Mouse (Mus musculus): ENCODE measurements around the gene Pde6h. TPM values are rescaled to one million over a fixed set of nuclear protein-coding genes. Genes with fewer than 3 reads are reported as not detected.

Pde6h gene
- polyA plus RNA-seq, 2 experiments from 2014 or later: 0.05 TPM; not detected in 1

DNA sequence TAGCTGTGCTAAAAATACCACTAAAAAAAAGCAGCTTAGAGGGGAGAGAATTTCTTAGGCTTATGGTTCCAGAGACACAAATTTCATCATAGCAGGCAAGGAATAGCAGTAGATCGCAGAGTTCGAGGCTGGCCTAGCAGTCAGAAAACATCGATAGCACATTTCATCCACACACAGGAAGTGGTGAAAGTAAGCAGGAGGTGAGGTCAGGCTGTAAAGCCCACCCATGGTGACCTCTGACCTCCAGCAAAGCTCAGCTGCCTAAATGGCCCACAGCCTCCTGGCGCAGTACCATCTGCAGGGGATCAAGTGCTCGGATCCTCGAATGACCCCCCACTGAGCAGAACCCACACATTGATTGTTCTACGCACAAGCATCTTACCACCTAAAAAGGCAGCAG lies 59.6 kb downstream of the Pde6h start:
- ATAC-seq: no peak

DNA sequence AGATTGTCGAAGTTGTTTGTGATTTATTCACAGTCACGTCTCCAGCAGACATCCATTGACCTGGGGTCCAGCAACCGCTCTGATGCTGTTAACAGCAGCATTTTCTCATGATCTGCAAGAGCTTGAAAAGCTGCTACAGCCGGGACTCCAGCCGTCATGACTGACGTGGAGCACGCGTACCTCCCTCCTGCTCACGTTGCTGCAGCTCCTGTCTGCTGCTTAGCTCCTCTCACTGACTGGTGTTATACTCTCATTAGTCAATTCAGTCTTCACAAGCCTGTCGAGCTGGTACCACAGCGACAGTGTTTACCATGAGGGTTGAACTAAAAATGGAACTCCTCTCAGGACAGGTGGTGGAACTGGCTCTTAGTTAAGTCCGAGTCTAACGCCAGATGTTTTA lies 62.4 kb downstream of the Pde6h start:
- ATAC-seq: no peak

DNA sequence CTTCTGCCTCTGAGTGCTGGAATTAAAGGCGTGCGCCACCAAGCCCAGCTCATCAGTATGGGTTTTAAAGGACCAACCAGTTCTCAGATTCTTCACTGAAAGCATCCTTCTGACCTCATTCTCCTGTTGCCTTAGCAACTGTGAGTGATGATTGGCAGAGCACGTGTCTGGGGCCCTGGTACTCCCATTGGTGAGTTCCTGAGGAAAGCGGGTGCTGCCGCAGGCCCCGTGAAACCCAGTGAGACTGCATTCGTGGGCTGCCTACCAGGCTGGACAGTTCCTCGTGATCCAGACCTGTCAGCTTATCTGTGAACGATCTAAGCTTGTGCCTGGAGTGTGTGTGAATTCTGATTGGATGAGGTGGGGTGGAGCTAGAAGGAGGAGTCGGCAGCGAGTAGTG lies 63.1 kb downstream of the Pde6h start:
- no peak for ATAC-seq

DNA sequence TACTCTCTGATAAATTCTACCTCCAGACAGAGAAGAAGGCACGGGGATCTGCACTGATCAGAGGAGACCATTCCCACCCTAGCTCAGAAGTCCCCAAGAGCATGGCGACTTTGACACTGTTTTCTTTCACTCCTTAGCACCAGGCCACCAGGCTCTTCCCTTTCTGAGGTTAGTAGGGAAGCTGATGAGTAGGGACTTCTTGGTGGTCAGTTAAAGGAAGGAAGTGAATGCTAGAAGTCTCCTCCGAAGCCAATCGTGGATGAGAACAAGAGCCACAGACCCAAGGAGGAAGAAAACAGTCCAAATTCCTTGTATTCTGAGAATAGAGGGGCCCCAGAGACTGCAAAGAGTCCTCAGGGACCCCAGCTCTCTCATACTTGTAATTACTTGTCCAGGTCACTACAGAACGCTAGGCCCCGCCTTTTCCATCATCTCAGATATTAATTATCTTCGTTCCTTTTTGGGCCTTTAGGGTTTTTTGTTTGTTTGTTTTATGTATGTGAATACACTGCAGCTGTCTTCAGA lies 65.0 kb downstream of the Pde6h start:
- no peak for ATAC-seq

DNA sequence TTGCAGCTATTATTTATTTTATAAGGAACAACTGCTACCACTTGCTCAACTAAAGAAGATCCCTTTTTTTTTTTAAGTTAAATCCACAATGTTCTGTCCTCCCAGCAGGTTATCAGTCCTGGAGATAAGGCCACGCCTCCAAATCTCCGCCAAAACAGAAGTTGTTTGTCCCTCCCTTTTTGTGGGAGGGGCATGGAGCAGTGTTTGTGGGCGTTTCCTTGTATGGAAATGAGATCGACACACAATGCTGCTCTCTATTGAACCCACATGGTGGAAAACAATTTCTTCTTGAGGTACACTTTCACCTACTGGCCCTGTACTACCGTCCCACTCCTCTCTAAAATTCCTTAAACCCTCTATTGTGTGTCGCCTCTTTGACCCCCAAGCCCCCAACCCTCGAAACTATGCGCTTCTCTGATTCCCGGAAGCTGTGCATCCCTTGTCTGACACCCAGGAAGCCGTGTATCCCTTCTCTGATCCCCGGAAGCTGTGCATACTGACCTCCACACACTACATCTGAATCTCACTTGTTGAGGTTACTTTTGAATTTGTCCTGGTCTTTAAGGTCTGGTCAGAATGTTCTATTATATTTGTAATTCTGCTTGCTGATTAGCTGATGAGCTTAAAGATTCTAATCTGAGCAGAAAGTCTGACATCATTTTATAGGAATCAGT lies 66.3 kb downstream of the Pde6h start:
- ATAC-seq: no peak

DNA sequence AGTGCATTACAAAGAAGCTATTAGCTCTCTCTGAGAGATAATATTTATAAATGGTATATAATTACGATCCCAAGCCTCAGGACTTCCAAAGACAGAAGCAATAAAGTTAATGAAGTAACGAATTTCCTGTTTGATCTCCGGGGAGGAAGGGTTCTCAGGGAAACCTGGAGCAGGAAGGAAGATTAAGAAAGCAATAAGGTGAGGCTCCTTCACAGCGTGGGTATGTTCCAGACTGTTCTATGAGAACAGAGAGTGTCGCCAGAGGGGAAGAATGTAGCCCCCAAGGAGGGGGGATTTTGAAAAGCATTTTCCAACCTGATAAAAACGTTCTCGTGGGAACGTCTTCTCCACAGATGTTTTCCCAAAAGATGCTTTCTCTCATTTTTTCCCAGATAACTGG lies 66.9 kb downstream of the Pde6h start:
- ATAC-seq: no peak

DNA sequence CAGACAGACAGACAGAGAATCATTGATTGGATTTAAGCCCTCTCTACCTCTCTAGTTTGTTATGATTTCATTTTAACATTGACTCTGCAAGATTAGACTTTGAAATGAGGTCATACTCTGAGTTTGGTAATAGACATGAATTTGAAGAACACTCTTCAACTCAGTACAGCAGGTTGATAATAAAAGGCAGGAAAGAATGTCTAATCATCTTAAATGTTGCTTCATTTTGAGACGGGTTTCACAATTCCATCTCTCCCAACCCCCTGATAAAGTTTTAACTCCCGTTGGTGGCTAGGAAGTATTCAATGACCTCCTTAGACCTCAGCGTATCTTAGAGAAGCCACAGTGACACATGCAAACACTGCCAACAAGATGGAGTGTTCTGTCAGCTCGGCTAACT lies 69.9 kb downstream of the Pde6h start:
- ATAC-seq: no peak

DNA sequence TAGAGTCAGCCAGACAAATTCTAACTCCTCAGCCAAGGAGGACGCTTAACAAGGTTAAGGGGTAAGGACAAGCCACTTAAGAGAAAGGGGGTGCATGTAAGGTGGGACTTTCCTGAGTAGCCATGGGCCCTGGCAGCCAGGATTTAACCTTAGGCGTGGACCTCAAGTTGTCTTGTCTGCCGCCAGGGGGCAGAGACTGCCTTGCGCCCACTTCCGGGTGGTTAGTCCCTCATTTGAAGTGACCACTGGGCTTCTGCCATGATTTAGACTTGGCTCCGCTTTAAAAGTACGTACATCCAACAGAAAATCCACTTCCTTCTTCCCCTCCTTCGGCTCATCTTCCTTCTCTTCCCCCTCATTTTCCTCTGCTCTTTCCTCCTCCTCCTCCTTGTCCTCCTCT lies 71.9 kb downstream of the Pde6h start:
- ATAC-seq: no peak

DNA sequence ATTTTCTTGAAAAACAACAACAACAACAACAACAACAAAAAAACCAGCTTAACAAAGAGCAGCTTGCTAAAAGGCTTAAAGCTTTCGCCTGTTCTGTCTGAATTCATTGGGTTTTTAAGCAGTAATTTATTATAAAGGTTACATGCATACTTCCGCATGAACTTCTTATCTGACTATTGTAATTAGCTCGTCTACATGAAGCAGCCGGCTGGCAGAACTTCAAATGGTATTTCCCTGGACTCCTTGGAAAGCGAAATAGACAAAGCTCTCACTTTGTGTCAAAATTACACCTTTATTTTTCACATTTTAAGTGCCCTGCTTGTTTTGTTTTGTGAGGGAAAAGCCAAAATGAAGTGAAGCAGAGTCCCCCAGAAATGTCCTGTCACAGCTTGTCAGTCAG lies 72.7 kb downstream of the Pde6h start:
- no peak for ATAC-seq

DNA sequence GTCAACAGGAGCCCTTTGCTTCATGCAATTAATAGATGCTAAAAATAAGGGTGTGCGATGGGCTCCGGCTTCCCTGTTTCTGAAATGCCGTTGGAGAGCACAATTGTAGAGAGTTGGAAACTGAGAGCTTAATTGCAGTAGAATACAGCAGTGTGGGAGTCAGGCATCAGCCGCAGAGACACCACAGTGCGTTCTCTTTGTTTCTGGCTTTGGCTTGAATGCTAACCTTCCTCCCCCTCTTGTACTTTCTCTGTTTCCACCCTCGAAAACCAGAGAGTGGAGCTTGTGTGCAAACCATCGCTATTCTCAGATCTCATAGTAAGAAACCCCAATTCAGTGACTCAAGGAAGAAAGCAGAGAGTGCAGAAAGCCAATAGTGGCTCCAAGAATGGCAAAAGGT lies 74.5 kb downstream of the Pde6h start:
- ATAC-seq: no peak

DNA sequence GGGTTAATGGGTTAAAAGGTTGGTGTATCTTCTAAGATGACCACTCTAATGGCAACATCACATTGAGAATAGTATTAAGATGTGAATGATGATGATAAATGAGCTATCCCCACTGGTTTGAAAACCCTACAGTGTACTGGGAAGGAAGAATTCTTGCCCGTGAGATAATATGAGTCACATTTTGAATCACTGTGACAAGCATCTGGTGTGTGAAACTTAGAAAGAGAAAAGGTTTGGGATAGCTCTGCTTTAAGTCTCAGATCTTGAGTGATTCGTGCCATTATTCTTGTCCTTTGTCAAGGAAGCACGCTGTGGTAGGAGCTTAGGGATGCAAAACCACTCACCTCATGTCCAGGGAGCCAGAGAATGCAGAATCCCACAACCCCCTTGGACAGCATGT lies 75.4 kb downstream of the Pde6h start:
- no peak for ATAC-seq

DNA sequence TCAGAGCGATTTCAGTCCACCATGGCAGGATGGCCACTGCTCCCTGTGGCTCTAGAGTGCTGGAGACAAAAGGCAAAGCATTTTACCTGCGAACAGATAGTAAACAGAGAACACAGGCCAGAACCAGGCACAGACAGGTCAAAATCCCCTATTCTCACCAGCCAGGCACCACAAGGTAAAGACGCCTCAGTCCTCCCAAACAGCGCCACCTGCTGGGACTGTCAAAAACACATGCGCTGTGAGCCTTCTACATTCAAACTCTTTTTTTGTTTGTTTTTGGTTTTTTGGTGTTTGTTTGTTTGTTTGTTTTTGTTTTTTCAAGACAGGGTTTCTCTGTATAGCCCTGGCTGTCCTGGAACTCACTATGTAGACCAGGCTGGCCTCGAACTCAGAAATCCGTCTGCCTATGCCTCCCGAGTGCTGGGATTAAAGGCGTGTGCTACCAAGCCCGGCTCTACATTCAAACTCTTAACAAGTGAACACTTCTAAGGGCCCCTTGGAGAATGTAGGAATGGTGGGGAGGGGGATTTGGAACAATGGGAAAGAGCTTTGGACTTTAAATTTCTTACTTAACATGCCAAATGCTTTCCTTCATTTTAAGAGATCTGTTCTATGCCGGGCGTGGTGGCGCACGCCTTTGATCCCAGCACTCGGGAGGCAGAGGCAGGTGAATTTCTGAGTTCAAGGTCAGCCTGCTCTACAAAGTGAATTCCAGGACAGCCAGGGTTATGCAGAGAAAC lies 76.2 kb downstream of the Pde6h start:
- ATAC-seq: no peak

DNA sequence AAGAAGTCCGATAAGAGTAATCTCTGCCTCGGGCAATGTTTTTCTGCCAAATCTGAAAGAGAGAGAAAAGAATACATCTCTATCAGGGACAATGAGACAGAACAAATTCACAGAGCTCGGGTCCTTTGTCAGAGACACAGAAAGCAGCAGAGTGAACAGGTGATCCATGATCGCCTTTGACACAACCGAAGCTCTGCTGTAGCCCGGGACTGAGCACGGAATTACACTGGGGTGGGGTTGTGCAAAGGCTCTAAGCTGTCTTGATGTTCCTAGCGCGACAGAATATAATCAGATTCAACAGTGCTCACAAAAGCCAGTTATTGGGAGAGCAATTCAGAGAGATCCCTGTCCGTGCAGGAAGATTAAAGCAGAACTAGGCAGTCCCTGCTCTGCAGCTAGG lies 77.1 kb downstream of the Pde6h start:
- no peak for ATAC-seq

DNA sequence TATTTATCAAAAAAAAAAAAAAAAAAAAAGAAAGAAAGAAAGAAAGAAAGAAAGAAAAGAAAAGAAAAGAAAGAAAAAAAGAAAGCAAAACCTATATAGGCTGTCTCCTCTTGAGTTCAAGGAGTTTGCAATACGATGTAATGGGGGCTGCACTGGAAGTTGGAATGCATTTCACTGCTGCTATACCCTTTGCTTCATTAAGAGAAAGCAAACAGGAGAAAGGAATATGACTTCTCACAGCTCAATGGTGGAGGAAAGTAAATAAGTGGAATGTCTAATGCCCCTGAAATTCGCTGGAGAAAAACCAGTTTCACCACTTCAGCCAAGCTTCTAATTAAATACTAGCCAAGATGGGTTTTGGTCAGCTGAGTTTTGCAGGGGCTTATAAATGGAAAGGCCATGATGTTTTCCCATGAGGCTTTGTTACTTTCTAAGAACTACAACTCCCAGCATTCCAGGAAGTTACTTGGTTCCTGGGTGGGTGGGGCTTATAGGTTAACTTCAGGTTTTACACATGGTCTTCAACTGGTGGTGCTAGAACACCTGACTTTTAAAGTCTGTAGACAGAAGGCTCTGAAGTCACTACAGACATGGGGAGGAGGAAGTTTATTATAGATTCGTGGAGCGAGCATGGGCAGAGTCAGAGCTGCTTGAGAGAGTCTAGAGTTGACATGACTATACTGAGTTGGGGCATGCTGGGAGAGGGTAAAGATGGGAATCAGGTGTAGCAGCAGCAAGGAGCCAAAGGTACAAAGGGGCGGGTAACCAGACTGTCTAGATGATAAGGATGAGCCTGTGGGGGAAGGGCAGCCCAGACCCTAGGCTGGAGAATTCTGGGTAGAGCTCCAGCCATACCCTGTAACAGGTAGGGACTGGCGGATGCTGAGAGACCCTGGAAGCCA lies 77.9 kb downstream of the Pde6h start:
- ATAC-seq: no peak

DNA sequence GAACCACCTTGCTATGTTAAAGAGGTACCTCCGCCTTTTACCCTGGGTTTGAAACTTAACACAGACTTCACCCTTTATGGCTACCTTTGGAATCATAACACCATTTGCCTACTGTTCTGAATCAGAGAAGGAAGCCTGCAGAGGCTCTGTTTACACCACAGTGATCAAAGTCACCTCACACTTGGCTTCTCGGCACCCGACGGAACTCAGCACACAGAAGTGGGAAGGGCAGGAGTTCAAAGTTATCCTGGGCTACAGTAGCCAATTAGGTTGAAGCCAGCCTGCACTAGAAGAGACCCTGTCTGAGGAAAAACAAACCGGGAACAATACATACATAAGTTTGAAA lies 78.5 kb downstream of the Pde6h start:
- ATAC-seq: no peak

DNA sequence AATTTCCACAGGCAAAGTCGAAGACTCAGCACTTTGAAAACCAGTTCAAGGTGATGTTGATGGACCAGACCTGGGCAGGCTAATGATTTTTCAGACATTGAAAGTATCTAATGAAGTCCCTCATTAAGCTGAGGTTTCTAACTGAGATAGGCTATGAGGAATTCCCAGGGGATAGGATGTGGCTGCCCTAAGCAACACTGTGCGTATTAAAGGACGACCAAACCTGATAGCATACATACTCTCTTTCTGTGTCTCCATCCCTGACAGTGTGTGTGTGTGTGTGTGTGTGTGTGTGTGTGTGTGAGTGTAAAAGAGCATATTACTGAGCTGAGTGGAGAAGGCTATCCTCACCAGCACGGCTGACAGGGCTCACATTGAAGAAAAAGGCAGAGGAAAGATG lies 80.7 kb downstream of the Pde6h start:
- no peak for ATAC-seq

DNA sequence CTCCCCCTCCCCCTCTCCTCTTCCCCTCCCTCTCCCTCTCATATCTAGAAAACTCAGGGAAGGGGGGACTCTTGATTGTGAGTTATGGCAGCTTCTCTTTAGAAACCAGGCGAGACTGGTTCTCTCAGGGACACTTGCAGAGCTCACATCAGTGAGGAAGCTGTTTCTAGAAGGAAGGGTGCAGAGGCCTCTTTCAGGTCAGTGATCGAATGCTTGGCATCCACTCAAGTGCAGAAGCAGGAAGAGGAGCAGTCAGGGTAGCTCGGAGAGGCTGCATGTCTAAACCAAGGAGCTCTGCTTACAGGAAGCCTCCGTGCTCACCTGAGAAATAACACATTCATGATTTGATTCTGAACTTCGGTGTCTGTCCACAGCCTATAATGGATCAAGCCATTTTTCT lies 87.6 kb downstream of the Pde6h start:
- no peak for ATAC-seq

DNA sequence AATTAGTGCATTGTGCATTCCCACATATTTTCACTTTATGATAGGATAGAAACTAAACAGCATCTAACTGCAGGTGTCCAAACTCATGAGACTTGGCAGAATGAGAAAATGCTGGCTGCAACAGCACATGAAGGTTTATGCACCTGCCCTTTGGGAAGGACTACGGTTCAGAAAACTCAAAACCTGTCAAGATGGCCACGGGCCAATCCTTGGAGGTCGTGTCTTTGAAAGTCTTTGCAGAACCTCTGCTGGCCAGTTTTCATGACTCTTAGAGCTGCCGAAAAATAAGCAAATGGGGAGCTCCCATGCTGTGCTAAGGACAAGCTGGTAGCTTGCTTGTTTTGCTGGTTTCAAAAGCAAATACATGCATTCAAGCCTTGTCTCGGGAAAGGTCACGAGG lies 90.7 kb downstream of the Pde6h start:
- no peak for ATAC-seq

DNA sequence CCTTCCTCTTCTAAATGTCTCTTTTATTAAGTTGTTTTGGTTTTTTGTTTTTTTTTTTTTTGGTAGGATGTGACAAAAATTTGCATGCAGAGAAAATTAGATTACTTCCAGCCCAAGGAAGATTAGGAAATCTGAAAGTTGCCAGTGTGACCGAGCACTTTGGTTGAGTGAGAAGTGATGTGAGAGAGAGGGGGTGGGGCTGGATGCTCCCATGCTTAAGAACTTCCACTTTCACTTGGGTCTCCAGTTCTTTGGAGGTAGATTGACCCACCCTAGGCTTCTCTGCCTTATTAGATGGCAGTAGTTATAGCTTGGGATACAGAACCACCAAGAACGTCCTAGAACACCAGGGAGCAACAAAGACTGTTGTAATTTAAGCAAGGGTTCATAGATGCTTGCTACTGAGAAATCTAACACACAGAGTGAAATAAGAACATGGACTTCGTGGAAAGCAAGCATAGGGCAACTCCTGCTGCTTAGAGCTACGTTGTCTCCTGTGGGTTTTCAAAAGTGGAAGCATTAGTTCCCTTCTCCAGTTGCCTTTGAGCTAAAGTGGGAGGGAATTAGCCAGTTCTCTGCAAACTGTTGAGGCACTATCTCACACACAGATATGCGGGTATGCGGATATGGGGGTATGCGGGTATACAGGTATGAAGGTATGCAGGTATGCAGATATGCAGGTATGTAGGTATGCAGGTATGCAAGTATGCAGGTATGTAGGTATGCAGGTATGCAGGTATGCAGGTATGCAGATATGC lies 93.8 kb downstream of the Pde6h start:
- no peak for ATAC-seq

Data from activated CD4-positive, CD25-positive, alpha-beta regulatory T cell, adult 4 months (primary cell).